Mouse (Mus musculus): Measurements from ENCODE around the gene Irf2bpl.

The Irf2bpl gene

GRCm38 (mm10) chr12:86884197-86885058, at the start of gene Irf2bpl:
Irf2bpl (minus strand) TSS chr12:86884798.
- no peak for DNase-seq (ENCODE audit: low spot score)

- DNase-seq (ENCODE audit: low spot score) = no peak
These were observed 48.0 kb upstream of the Irf2bpl start for GRCm38 (mm10) chr12:86932575-86932952.

GRCm38 (mm10) chr12:86931919-86932574, 47.4 kb upstream of the Irf2bpl start:
- no peak for DNase-seq (ENCODE audit: low spot score)

GRCm38 (mm10) chr12:86930934-86931729, 46.5 kb upstream of the Irf2bpl start:
- no peak for DNase-seq (ENCODE audit: low spot score)

- DNase-seq (ENCODE audit: low spot score) = no peak
These were observed 39.2 kb upstream of the Irf2bpl start for GRCm38 (mm10) chr12:86923837-86924236.

- DNase-seq (ENCODE audit: low spot score) = no peak
These were observed 34.6 kb upstream of the Irf2bpl start for GRCm38 (mm10) chr12:86918983-86919722.

GRCm38 (mm10) chr12:86918361-86918967, 33.9 kb upstream of the Irf2bpl start:
- DNase-seq (ENCODE audit: low spot score) = no peak

GRCm38 (mm10) chr12:86916796-86917573, 32.4 kb upstream of the Irf2bpl start:
- DNase-seq (ENCODE audit: low spot score) = no peak

- no peak for DNase-seq (ENCODE audit: low spot score)
These were observed 31.0 kb upstream of the Irf2bpl start for GRCm38 (mm10) chr12:86915617-86916016.

GRCm38 (mm10) chr12:86914756-86915155, 30.2 kb upstream of the Irf2bpl start:
- DNase-seq (ENCODE audit: low spot score) = no peak

- DNase-seq (ENCODE audit: low spot score) = no peak
These were observed 29.8 kb upstream of the Irf2bpl start for GRCm38 (mm10) chr12:86914351-86914750.

- DNase-seq (ENCODE audit: low spot score) = no peak
These were observed 27.9 kb upstream of the Irf2bpl start for GRCm38 (mm10) chr12:86912335-86913093.

- DNase-seq (ENCODE audit: low spot score) = no peak
These were observed 26.9 kb upstream of the Irf2bpl start for GRCm38 (mm10) chr12:86911482-86911931.

GRCm38 (mm10) chr12:86906395-86906794, 21.8 kb upstream of the Irf2bpl start:
- no peak for DNase-seq (ENCODE audit: low spot score)

- DNase-seq (ENCODE audit: low spot score) = no peak
These were observed 21.3 kb upstream of the Irf2bpl start for GRCm38 (mm10) chr12:86905876-86906275.

- DNase-seq (ENCODE audit: low spot score) = no peak
These were observed 20.6 kb upstream of the Irf2bpl start for GRCm38 (mm10) chr12:86905203-86905602.

GRCm38 (mm10) chr12:86903828-86904806, 19.5 kb upstream of the Irf2bpl start:
- DNase-seq (ENCODE audit: low spot score) = no peak

GRCm38 (mm10) chr12:86899461-86900179, 15.0 kb upstream of the Irf2bpl start:
- DNase-seq (ENCODE audit: low spot score) = no peak
